Mouse (Mus musculus) ES-E14 (cell line): ENCODE measurements at regions not wholly inside any gene's neighbourhood (a gene's known extent, or its start where the extent isn't known, plus 50 kb on each side); places are given as distances from the start of the nearest gene placed in this dataset.
A peak's percentile ranks its signal among the peaks of the same experiment; 100 is the strongest.

Source experiments
- DNase-seq: peaks from one replicate; pipeline ENCODE4 v3.0.0-alpha.2; 2013; ENCODE audit warnings: low read depth, low spot score
- H3K27ac ChIP-seq: 2 replicates; pipeline ENCODE4 v1.5.1; 2012; ENCODE audit warnings: low read depth, mild to moderate bottlenecking, low read length, moderate library complexity, mixed read lengths; ENCODE audit not compliant: poor library complexity, insufficient read depth, severe bottlenecking
- H3K36me3 ChIP-seq: 2 replicates; pipeline ENCODE4 v1.6.1; 2012; ENCODE audit warnings: mild to moderate bottlenecking, low read length, moderate library complexity, mixed read lengths; ENCODE audit not compliant: control insufficient read depth, poor library complexity, insufficient read depth, severe bottlenecking
- H3K4me1 ChIP-seq, 2 experiments: fragments of 150-350 bp in 1 of 2; sonication (generic) in 1 of 2; 2 replicates each; pipeline ENCODE4 v1.6.1; 2012; ENCODE audit warnings: low read length in 2 of 2, mild to moderate bottlenecking in 1 of 2, mixed read lengths in 1 of 2; ENCODE audit not compliant: control insufficient read depth in 2 of 2, insufficient read depth in 2 of 2, poor library complexity in 1 of 2
- H3K4me3 ChIP-seq, 2 experiments: fragments of 150-350 bp in 1 of 2; sonication (generic) in 1 of 2; 2 replicates each; pipeline ENCODE4 v1.5.1; 2012; ENCODE audit warnings: low read length in 2 of 2, low read depth in 1 of 2, mild to moderate bottlenecking in 1 of 2, mixed read lengths in 1 of 2; ENCODE audit not compliant: insufficient read depth in 1 of 2, poor library complexity in 1 of 2, severe bottlenecking in 1 of 2
- H3K9ac ChIP-seq: 2 replicates; pipeline ENCODE4 v1.6.1; 2012; ENCODE audit warnings: low read depth, mild to moderate bottlenecking, low read length, mixed read lengths; ENCODE audit not compliant: poor library complexity, insufficient read depth, severe bottlenecking
- H3K9me3 ChIP-seq: fragments of 150-350 bp; sonication (generic); 2 replicates; pipeline ENCODE4 v1.6.1; 2012; ENCODE audit warnings: low read depth, mild to moderate bottlenecking, low read length; ENCODE audit not compliant: control insufficient read depth, insufficient read depth
- HCFC1 ChIP-seq: IDR thresholded peaks from 2 replicates; pipeline ENCODE4 v1.6.1; 2012; ENCODE audit warnings: low read length, inconsistent platforms, borderline replicate concordance; ENCODE audit not compliant: insufficient read depth
- ZC3H11A ChIP-seq: IDR thresholded peaks from 2 replicates; pipeline ENCODE4 v1.6.1; 2012; ENCODE audit warnings: low read depth, mild to moderate bottlenecking, inconsistent platforms, low read length, borderline replicate concordance
- in situ Hi-C, 2 experiments: fragments of 600-800 bp; cut with MboI; formaldehyde crosslinking; loops; one replicate each; pipeline ENCODE4 v1.15.1; 2025; ENCODE audit warnings: low sequenced_read_pairs in 2 of 2, inconsistent platforms in 1 of 2; ENCODE audit not compliant: unreplicated experiment in 2 of 2

GRCm38 (mm10) chrX:108536995-108537394 lies 127.7 kb downstream of the Gm379 start:
- DNase-seq = peak; percentile 33
- in situ Hi-C loops = no loop called here
- no peaks in the 10 kb centered on the region for H3K4me1 ChIP-seq
- TF ChIP-seq ZC3H11A = 0 out of 2 replicates have a peak, but pooled peaks have one; percentile 22
- no peak for TF ChIP-seq HCFC1
- H3K9ac ChIP-seq = no peak overlapping the region
- no peaks in the 10 kb centered on the region for H3K9me3 ChIP-seq
- no peak overlapping the region for H3K4me3 ChIP-seq
- H3K36me3 ChIP-seq = no peaks in the 10 kb centered on the region
- H3K27ac ChIP-seq = no peak overlapping the region
